Mouse (Mus musculus): ENCODE measurements around the gene Usp2. TPM values are rescaled to one million over a fixed set of nuclear protein-coding genes. Genes with fewer than 3 reads are reported as not detected.
"Not testable (repeated sequence)": the region's sequence is repeated elsewhere in the genome, so short reads cannot be mapped to it uniquely, and the experiment has no call there.

Gene Usp2
- polyA plus RNA-seq, 1 experiment from 2014 or later, result 18.6 TPM

DNA sequence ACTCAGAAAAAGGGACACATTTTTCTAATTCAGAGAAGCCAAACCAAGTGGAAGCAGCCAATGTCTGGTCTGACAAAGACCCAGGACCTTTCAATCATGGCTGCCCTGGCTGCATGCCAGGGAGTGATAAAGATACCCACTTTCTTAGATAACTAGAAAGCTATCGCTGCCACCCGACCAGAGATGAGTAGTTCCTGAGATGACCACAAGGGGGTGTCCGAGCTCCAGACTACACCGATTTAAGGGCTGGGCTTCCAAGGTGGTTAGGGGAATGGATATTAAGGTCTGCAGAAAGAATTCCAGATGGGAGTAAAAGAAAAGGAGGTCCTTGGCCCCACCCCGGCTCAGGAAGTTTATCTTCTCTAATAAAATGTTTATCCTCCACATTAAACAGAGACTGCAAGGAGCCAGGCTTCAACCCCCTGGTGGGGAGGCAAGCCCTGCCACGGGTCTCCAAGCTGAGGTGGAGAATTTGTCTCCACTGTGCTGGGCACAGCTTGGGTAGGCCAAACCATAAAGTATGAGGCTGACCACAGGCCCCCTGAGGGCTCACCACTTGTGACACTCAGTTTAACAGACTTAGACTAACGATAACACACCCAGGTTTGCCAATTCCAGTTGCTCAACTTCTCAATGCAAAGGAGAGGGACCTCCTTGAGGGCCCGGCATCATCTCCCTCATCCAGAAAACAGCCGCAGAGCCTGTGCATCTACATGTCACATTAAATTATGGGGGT is 42.7 kb downstream of the Usp2 start:
- WGBS, result 36% methylated on average over 9 of the region's 9 CpGs
- Histone ChIP-seq H3K4me3 (ENCODE audit: low read length) (no peak overlapping the region), H3K27ac (ENCODE audit: low read depth, low read length) (no peak overlapping the region)

GRCm38 (mm10) chr9:44111909-44112308 is 45.1 kb downstream of the Usp2 start:
- not testable (repeated sequence) for H3K36me3 ChIP-seq (ENCODE audit: control insufficient read depth, insufficient read depth, low read length); H3K9ac ChIP-seq (ENCODE audit: low read depth, low read length); H3K9me3 ChIP-seq (ENCODE audit: control insufficient read depth, low read length); H3K4me2 ChIP-seq (ENCODE audit: low read length); H3K27ac ChIP-seq (ENCODE audit: low read depth, low read length); H3K27me3 ChIP-seq (replicated peaks; ENCODE audit: control insufficient read depth, insufficient read depth, low read length); H3K4me3 ChIP-seq (ENCODE audit: low read length); ATAC-seq
- 64% methylated on average over 8 of the region's 12 CpGs for WGBS
- peaks cover 34% of the 10 kb centered on the region for H3K4me1 ChIP-seq (ENCODE audit: control insufficient read depth, insufficient read depth, low read depth, low read length)

More for the DNA sequence above, 42.7 kb downstream of the Usp2 start:
- no peaks in the 10 kb centered on the region for H3K36me3 ChIP-seq (ENCODE audit: control insufficient read depth, insufficient read depth, low read length)
- H3K4me1 ChIP-seq (ENCODE audit: control insufficient read depth, insufficient read depth, low read depth, low read length), result peaks cover 42% of the 10 kb centered on the region
- H3K27me3 ChIP-seq (replicated peaks; ENCODE audit: control insufficient read depth, insufficient read depth, low read length), result no peaks in the 10 kb centered on the region
- ATAC-seq, result no peak
- H3K9me3 ChIP-seq (ENCODE audit: control insufficient read depth, low read length), result no peaks in the 10 kb centered on the region
- H3K4me2 ChIP-seq (ENCODE audit: low read length), result peak overlapping the region; percentile 11
- H3K9ac ChIP-seq (ENCODE audit: low read depth, low read length), result no peak overlapping the region

- H3K27ac ChIP-seq (ENCODE audit: low read depth, low read length), result peak within 1 kb of the TSS; percentile 75
- peak within 1 kb of the TSS; percentile 79 for H3K4me3 ChIP-seq (ENCODE audit: low read length)
- peak within 1 kb of the TSS; percentile 57 for H3K4me2 ChIP-seq (ENCODE audit: low read length)
- no peaks in the 10 kb centered on the region for H3K9me3 ChIP-seq (ENCODE audit: control insufficient read depth, low read length)
- WGBS, result under 1% methylated on average over 48 of the region's 51 CpGs
- peaks cover 20% of the 10 kb centered on the region for H3K4me1 ChIP-seq (ENCODE audit: control insufficient read depth, insufficient read depth, low read depth, low read length)
- peak; percentile 97 for ATAC-seq
- H3K36me3 ChIP-seq (ENCODE audit: control insufficient read depth, insufficient read depth, low read length), result no peaks in the 10 kb centered on the region
- H3K27me3 ChIP-seq (replicated peaks; ENCODE audit: control insufficient read depth, insufficient read depth, low read length), result no peaks in the 10 kb centered on the region
- peak within 1 kb of the TSS; percentile 83 for H3K9ac ChIP-seq (ENCODE audit: low read depth, low read length)
Observed at GRCm38 (mm10) chr9:44113105-44113789, 46.4 kb downstream of the Usp2 start, which contains the start of the genes Gm49380 and Rnf26. Gene Gm49380, minus strand, starts transcription at chr9:44113500. Gene Rnf26, minus strand, starts transcription at chr9:44113517.

DNA sequence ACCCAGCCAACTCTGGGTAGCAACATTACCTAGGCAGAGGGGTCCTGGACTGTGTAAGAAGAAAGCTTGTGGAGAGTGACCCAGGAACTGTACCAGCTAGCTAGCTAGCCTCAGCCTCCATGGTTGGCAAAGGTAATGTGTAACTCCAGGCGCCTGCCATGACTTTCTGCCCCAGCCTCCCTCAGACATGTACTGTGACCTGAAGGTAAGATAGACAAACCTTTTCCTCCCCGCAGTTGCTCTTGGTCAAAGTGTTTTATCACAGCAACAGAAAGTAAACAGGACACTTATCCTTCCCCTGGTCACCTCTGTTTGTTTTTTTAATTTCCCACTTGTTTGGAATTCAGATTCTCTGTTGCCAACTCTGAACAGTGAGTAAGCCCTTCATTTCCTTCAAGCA is 47.6 kb downstream of the Usp2 start:
- Histone ChIP-seq H3K27ac (ENCODE audit: low read depth, low read length) (no peak overlapping the region), H3K4me3 (ENCODE audit: low read length) (no peak overlapping the region), H3K9ac (ENCODE audit: low read depth, low read length) (no peak overlapping the region), H3K4me2 (ENCODE audit: low read length) (no peak overlapping the region), H3K9me3 (ENCODE audit: control insufficient read depth, low read length) (no peaks in the 10 kb centered on the region), H3K4me1 (ENCODE audit: control insufficient read depth, insufficient read depth, low read depth, low read length) (peaks cover 10% of the 10 kb centered on the region), H3K27me3 (replicated peaks; ENCODE audit: control insufficient read depth, insufficient read depth, low read length) (no peaks in the 10 kb centered on the region), H3K36me3 (ENCODE audit: control insufficient read depth, insufficient read depth, low read length) (no peaks in the 10 kb centered on the region)
- no peak for ATAC-seq
- WGBS, result 100% methylated on average over 2 of the region's 2 CpGs

DNA sequence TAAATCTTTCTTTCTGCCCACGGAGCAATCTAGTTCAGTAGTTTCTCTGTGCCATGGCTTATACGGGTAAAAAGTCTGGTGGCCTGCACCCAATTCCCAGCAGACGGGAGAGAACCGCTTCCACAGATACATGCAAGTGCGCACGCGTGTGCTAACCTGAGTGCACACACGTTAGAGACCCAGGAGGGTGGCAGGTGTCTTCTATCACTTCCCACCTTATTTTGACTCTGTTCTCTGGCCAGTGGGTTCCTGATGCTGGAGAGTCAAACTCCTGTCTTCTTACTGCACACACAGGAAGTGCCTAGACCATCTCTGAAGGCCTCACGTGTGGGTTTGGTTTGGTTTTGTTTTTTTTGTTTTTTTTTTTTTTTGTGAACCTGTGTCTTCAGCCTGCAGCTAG is 48.8 kb downstream of the Usp2 start:
- H3K4me2 ChIP-seq (ENCODE audit: low read length), result no peak overlapping the region
- no peaks in the 10 kb centered on the region for H3K27me3 ChIP-seq (replicated peaks; ENCODE audit: control insufficient read depth, insufficient read depth, low read length)
- H3K9ac ChIP-seq (ENCODE audit: low read depth, low read length), result no peak overlapping the region
- no peak overlapping the region for H3K27ac ChIP-seq (ENCODE audit: low read depth, low read length)
- no peaks in the 10 kb centered on the region for H3K36me3 ChIP-seq (ENCODE audit: control insufficient read depth, insufficient read depth, low read length)
- 94% methylated on average over 9 of the region's 9 CpGs for WGBS
- ATAC-seq, result no peak
- no peaks in the 10 kb centered on the region for H3K9me3 ChIP-seq (ENCODE audit: control insufficient read depth, low read length)
- H3K4me3 ChIP-seq (ENCODE audit: low read length), result no peak overlapping the region
- no peaks in the 10 kb centered on the region; the same call in none of the 2 replicates for H3K4me1 ChIP-seq (ENCODE audit: control insufficient read depth, insufficient read depth, low read depth, low read length)

DNA sequence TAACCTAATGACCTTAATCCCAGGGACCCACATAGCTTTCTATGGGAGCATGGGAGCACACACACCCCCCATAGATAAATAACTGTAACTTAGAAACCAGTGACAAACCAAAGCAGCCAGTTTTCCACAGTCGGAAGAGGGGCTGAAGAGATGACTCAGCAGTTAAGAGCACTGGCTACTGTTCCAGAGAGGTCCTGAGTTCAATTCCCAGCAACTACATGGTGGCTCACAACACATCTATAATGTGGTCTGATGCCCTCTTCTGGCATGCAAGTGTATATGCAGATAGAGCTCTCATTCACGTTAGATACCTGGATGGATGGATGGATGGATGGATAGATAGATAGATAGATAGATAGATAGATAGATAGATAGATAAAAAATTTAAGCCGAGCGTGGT is 49.4 kb downstream of the Usp2 start:
- 93% methylated on average over 4 of the region's 4 CpGs for WGBS

GRCm38 (mm10) chr9:44119011-44119410 is 52.2 kb downstream of the Usp2 start:
- no peak overlapping the region for H3K27ac ChIP-seq (ENCODE audit: low read depth, low read length)
- no peaks in the 10 kb centered on the region for H3K4me1 ChIP-seq (ENCODE audit: control insufficient read depth, insufficient read depth, low read depth, low read length)
- H3K9ac ChIP-seq (ENCODE audit: low read depth, low read length), result no peak overlapping the region
- 51% methylated on average over 5 of the region's 5 CpGs for WGBS
- H3K36me3 ChIP-seq (ENCODE audit: control insufficient read depth, insufficient read depth, low read length), result no peaks in the 10 kb centered on the region
- H3K4me3 ChIP-seq (ENCODE audit: low read length), result no peak overlapping the region
- H3K9me3 ChIP-seq (ENCODE audit: control insufficient read depth, low read length), result no peaks in the 10 kb centered on the region
- no peak for ATAC-seq
- no peaks in the 10 kb centered on the region for H3K27me3 ChIP-seq (replicated peaks; ENCODE audit: control insufficient read depth, insufficient read depth, low read length)
- no peak overlapping the region for H3K4me2 ChIP-seq (ENCODE audit: low read length)

More for the DNA sequence above, 49.4 kb downstream of the Usp2 start:
- Histone ChIP-seq H3K27ac (ENCODE audit: low read depth, low read length) (no peak overlapping the region), H3K9me3 (ENCODE audit: control insufficient read depth, low read length) (no peaks in the 10 kb centered on the region), H3K36me3 (ENCODE audit: control insufficient read depth, insufficient read depth, low read length) (no peaks in the 10 kb centered on the region), H3K4me1 (ENCODE audit: control insufficient read depth, insufficient read depth, low read depth, low read length) (no peaks in the 10 kb centered on the region; the same call in 1 of the 2 replicates), H3K4me3 (ENCODE audit: low read length) (no peak overlapping the region), H3K4me2 (ENCODE audit: low read length) (no peak overlapping the region), H3K9ac (ENCODE audit: low read depth, low read length) (no peak overlapping the region), H3K27me3 (replicated peaks; ENCODE audit: control insufficient read depth, insufficient read depth, low read length) (no peaks in the 10 kb centered on the region)
- ATAC-seq, result no peak

GRCm38 (mm10) chr9:44119948-44120465 is 53.2 kb downstream of the Usp2 start:
- H3K4me1 ChIP-seq (ENCODE audit: control insufficient read depth, insufficient read depth, low read depth, low read length), result no peaks in the 10 kb centered on the region
- H3K9me3 ChIP-seq (ENCODE audit: control insufficient read depth, low read length), result no peaks in the 10 kb centered on the region
- no peak overlapping the region for H3K27ac ChIP-seq (ENCODE audit: low read depth, low read length)
- no peak overlapping the region for H3K4me3 ChIP-seq (ENCODE audit: low read length)
- ATAC-seq, result no peak
- no peak overlapping the region for H3K9ac ChIP-seq (ENCODE audit: low read depth, low read length)
- WGBS, result 81% methylated on average over 8 of the region's 8 CpGs
- no peak overlapping the region for H3K4me2 ChIP-seq (ENCODE audit: low read length)
- H3K27me3 ChIP-seq (replicated peaks; ENCODE audit: control insufficient read depth, insufficient read depth, low read length), result no peaks in the 10 kb centered on the region
- no peaks in the 10 kb centered on the region for H3K36me3 ChIP-seq (ENCODE audit: control insufficient read depth, insufficient read depth, low read length)

DNA sequence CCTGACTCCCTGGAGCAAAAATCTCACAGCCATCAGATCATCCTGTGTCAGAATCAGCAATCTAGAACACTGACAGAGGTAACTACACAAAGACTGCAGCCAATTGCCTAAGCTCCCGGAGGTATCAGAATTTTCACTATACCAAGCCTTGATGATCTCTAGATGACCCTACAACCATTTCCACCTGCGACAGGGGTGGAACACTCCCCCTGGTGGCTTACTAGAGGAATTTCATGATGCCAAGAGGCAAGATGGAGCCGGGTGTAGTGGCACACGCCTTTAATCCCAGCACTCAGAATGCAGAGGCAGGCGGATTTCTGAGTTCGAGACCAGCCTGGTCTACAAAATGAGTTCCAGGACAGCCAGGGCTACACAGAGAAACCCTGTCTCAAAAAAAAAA is 57.5 kb downstream of the Usp2 start:
- Histone ChIP-seq H3K4me3 (ENCODE audit: low read length) (no peak overlapping the region), H3K9ac (ENCODE audit: low read depth, low read length) (no peak overlapping the region), H3K36me3 (ENCODE audit: control insufficient read depth, insufficient read depth, low read length) (no peaks in the 10 kb centered on the region), H3K4me2 (ENCODE audit: low read length) (no peak overlapping the region), H3K27ac (ENCODE audit: low read depth, low read length) (no peak overlapping the region), H3K27me3 (replicated peaks; ENCODE audit: control insufficient read depth, insufficient read depth, low read length) (no peaks in the 10 kb centered on the region), H3K4me1 (ENCODE audit: control insufficient read depth, insufficient read depth, low read depth, low read length) (peaks cover 4% of the 10 kb centered on the region; the same call in 1 of the 2 replicates), H3K9me3 (ENCODE audit: control insufficient read depth, low read length) (no peaks in the 10 kb centered on the region)
- WGBS, result 73% methylated on average over 6 of the region's 6 CpGs
- ATAC-seq, result no peak

Data from hindbrain, embryonic 16.5 days (tissue).